Mouse (Mus musculus): ENCODE results near the gene Sp110.
A peak's percentile ranks its signal among the peaks of the same experiment; 100 is the strongest.
"Not testable (repeated sequence)": the region's sequence is repeated elsewhere in the genome, so short reads cannot be mapped to it uniquely, and the experiment has no call there.

Gene Sp110

GRCm38 (mm10) chr1:85598271-85599012 is at the start of gene Sp110:
Sp110 (minus strand) TSS chr1:85598817.
- not testable (repeated sequence) for DNase-seq (ENCODE audit: low spot score)

- DNase-seq (ENCODE audit: low spot score) = peak; percentile 30
Measured at GRCm38 (mm10) chr1:85638144-85638543, 39.5 kb upstream of the Sp110 start.

GRCm38 (mm10) chr1:85636936-85637335 is 38.3 kb upstream of the Sp110 start:
- not testable (repeated sequence) for DNase-seq (ENCODE audit: low spot score)

- DNase-seq (ENCODE audit: low spot score) = not testable (repeated sequence)
Measured at GRCm38 (mm10) chr1:85618689-85619088, 20.1 kb upstream of the Sp110 start.

- DNase-seq (ENCODE audit: low spot score) = not testable (repeated sequence)
Measured at GRCm38 (mm10) chr1:85617161-85617560, 18.5 kb upstream of the Sp110 start.

GRCm38 (mm10) chr1:85615819-85616218 is 17.2 kb upstream of the Sp110 start:
- DNase-seq (ENCODE audit: low spot score) = not testable (repeated sequence)

GRCm38 (mm10) chr1:85615096-85615495 is 16.5 kb upstream of the Sp110 start:
- not testable (repeated sequence) for DNase-seq (ENCODE audit: low spot score)

- not testable (repeated sequence) for DNase-seq (ENCODE audit: low spot score)
Measured at GRCm38 (mm10) chr1:85610581-85610980, 12.0 kb upstream of the Sp110 start.

- not testable (repeated sequence) for DNase-seq (ENCODE audit: low spot score)
Measured at GRCm38 (mm10) chr1:85608361-85608760, 9.7 kb upstream of the Sp110 start.

- DNase-seq (ENCODE audit: low spot score) = not testable (repeated sequence)
Measured at GRCm38 (mm10) chr1:85604341-85604740, 5.7 kb upstream of the Sp110 start.

GRCm38 (mm10) chr1:85600794-85601193 is 2.2 kb upstream of the Sp110 start:
- DNase-seq (ENCODE audit: low spot score) = not testable (repeated sequence)

GRCm38 (mm10) chr1:85600078-85600477 is 1.5 kb upstream of the Sp110 start, which contains the start of gene Sp140:
Sp140 (plus strand) TSS chr1:85600378.
- DNase-seq (ENCODE audit: low spot score) = not testable (repeated sequence)

GRCm38 (mm10) chr1:85592526-85592925 is 6.1 kb downstream of the Sp110 start:
- not testable (repeated sequence) for DNase-seq (ENCODE audit: low spot score)

- not testable (repeated sequence) for DNase-seq (ENCODE audit: low spot score)
Measured at GRCm38 (mm10) chr1:85588697-85589096, 9.9 kb downstream of the Sp110 start.

GRCm38 (mm10) chr1:85581518-85581917 is 17.1 kb downstream of the Sp110 start:
- DNase-seq (ENCODE audit: low spot score) = not testable (repeated sequence)

GRCm38 (mm10) chr1:85580578-85580977 is 18.0 kb downstream of the Sp110 start:
- not testable (repeated sequence) for DNase-seq (ENCODE audit: low spot score)

- DNase-seq (ENCODE audit: low spot score) = not testable (repeated sequence)
Measured at GRCm38 (mm10) chr1:85580148-85580534, 18.5 kb downstream of the Sp110 start.

- DNase-seq (ENCODE audit: low spot score) = not testable (repeated sequence)
Measured at GRCm38 (mm10) chr1:85579199-85580147, 19.1 kb downstream of the Sp110 start.

- DNase-seq (ENCODE audit: low spot score) = not testable (repeated sequence)
Measured at GRCm38 (mm10) chr1:85578372-85579010, 20.1 kb downstream of the Sp110 start.

- not testable (repeated sequence) for DNase-seq (ENCODE audit: low spot score)
Measured at GRCm38 (mm10) chr1:85575376-85575775, 23.2 kb downstream of the Sp110 start, which contains the start of gene G530012D18Rik. G530012D18Rik (plus strand) TSS chr1:85575676.

- not testable (repeated sequence) for DNase-seq (ENCODE audit: low spot score)
Measured at GRCm38 (mm10) chr1:85573554-85573953, 25.1 kb downstream of the Sp110 start.

GRCm38 (mm10) chr1:85555261-85555660 is 43.4 kb downstream of the Sp110 start:
- peak; percentile 36 for DNase-seq (ENCODE audit: low spot score)

Data from urinary bladder, postnatal 10 days (tissue).